Mouse (Mus musculus) C2C12 (cell line): ENCODE measurements around the gene Nfib. TPM values are rescaled to one million over a fixed set of nuclear protein-coding genes. Genes with fewer than 3 reads are reported as not detected.

Experiments used
- H3K27me3 ChIP-seq: one replicate; pipeline ENCODE4 v1.6.1; 2011; ENCODE audit not compliant: control insufficient read depth, insufficient read depth, insufficient read length
- H3K36me3 ChIP-seq: one replicate; pipeline ENCODE4 v1.6.1; 2011; ENCODE audit not compliant: control insufficient read depth, insufficient read depth
- H3K4me3 ChIP-seq: one replicate; pipeline ENCODE4 v1.5.1; 2011; ENCODE audit warnings: mild to moderate bottlenecking, control low read depth; ENCODE audit not compliant: poor library complexity, insufficient read depth, severe bottlenecking
- H3K79me2 ChIP-seq: one replicate; pipeline ENCODE4 v1.6.1; 2011; ENCODE audit not compliant: control insufficient read depth, insufficient read depth
- H3K79me3 ChIP-seq: one replicate; pipeline ENCODE4 v1.6.1; 2011; ENCODE audit warnings: low read depth, control low read depth
- H3ac ChIP-seq: one replicate; pipeline ENCODE3; 2011; ENCODE audit warnings: low read depth; ENCODE audit not compliant: control insufficient read depth, insufficient read length
- CEBPB ChIP-seq: IDR thresholded peaks from one replicate; pipeline ENCODE4 v1.6.1; 2011; ENCODE audit warnings: low read depth, mild to moderate bottlenecking, control low read depth, moderate library complexity
- CTCF ChIP-seq: IDR thresholded peaks from one replicate; pipeline ENCODE4 v1.5.1; 2011; ENCODE audit not compliant: control insufficient read depth, insufficient read depth, insufficient read length
- FOSL1 ChIP-seq: IDR thresholded peaks from one replicate; pipeline ENCODE4 v1.8.0; 2011; ENCODE audit warnings: mild to moderate bottlenecking, low read length; ENCODE audit not compliant: poor library complexity, insufficient read depth, severe bottlenecking
- MAX ChIP-seq: IDR thresholded peaks from one replicate; pipeline ENCODE4 v1.6.1; 2011; ENCODE audit warnings: mild to moderate bottlenecking, control low read depth
- MYOD1 ChIP-seq: IDR thresholded peaks from one replicate; pipeline ENCODE4 v1.6.1; 2011; ENCODE audit warnings: low read depth; ENCODE audit not compliant: control insufficient read depth, insufficient read length
- MYOG ChIP-seq: IDR thresholded peaks from one replicate; pipeline ENCODE4 v1.6.1; 2011; ENCODE audit not compliant: control insufficient read depth, insufficient read length; ENCODE audit errors: extremely low read depth
- USF1 ChIP-seq: IDR thresholded peaks from one replicate; pipeline ENCODE4 v1.6.1; 2011; ENCODE audit warnings: low read depth, mild to moderate bottlenecking, control low read depth, moderate library complexity
- polyA plus RNA-seq: library from polyadenylated mRNA; unstranded; fragments of >200 nt; fragmentation: generic; extraction: Trizol; gene quantifications from one replicate; pipeline ENCODE4 v1.2.1, GENCODE M21; 2012; ENCODE audit warnings: missing spikeins

Nfib gene
- polyA plus RNA-seq, 1 experiment: 5.1 TPM

- Histone ChIP-seq H3ac (no peak overlapping the region), H3K36me3 (no peaks in the 10 kb centered on the region), H3K79me3 (no peaks in the 10 kb centered on the region), H3K4me3 (no peak overlapping the region), H3K27me3 (no peaks in the 10 kb centered on the region), H3K79me2 (no peaks in the 10 kb centered on the region)
- no peak for TF ChIP-seq MYOD1
Observed at GRCm38 (mm10) chr4:82617257-82617656, 88.3 kb downstream of the Nfib start.

DNA sequence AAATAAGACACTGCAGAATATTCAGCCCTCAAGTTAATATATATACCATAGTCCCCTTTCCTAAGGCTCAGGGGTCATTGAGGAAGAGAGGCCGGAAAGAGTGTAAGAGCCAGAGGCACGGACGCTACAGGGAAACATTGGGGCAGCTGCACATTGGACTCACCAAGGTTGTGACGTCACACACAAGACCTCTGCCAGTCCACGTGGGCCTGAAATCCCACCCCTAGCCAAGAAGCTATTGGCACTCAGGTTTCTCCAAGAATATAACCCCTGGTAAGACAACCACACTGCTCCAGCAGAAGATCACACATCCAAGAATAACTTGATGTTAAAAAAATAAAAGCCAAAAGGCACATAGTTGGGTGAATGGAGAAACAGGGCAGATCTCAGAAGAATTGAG, 89.8 kb downstream of the Nfib start:
- no peaks in the 10 kb centered on the region for H3K27me3 ChIP-seq
- H3K4me3 ChIP-seq: no peak overlapping the region
- TF ChIP-seq CTCF: no peak
- TF ChIP-seq FOSL1: no peak
- TF ChIP-seq MYOD1: no peak
- no peak for TF ChIP-seq MAX
- TF ChIP-seq MYOG: no peak
- no peak for TF ChIP-seq USF1
- TF ChIP-seq CEBPB: no peak
- H3K36me3 ChIP-seq: no peaks in the 10 kb centered on the region
- H3K79me2 ChIP-seq: no peaks in the 10 kb centered on the region
- H3K79me3 ChIP-seq: no peaks in the 10 kb centered on the region
- no peak overlapping the region for H3ac ChIP-seq

GRCm38 (mm10) chr4:82614466-82614805, 91.1 kb downstream of the Nfib start:
- H3K36me3 ChIP-seq: no peaks in the 10 kb centered on the region

GRCm38 (mm10) chr4:82613606-82614465, 91.7 kb downstream of the Nfib start:
- H3K79me2 ChIP-seq: no peaks in the 10 kb centered on the region
- H3K27me3 ChIP-seq: no peaks in the 10 kb centered on the region
- no peaks in the 10 kb centered on the region for H3K79me3 ChIP-seq
- TF ChIP-seq USF1 (no peak), FOSL1 (no peak), CEBPB (no peak), MYOD1 (no peak), MAX (no peak), CTCF (no peak)
- H3K4me3 ChIP-seq: no peak overlapping the region
- H3K36me3 ChIP-seq: no peaks in the 10 kb centered on the region
- no peak overlapping the region for H3ac ChIP-seq

More at GRCm38 (mm10) chr4:82614466-82614805, 91.1 kb downstream of the Nfib start:
- H3K4me3 ChIP-seq: no peak overlapping the region
- H3K27me3 ChIP-seq: no peaks in the 10 kb centered on the region
- no peak overlapping the region for H3ac ChIP-seq
- TF ChIP-seq FOSL1: no peak
- no peak for TF ChIP-seq CEBPB
- TF ChIP-seq MYOG: no peak
- TF ChIP-seq MAX: no peak
- TF ChIP-seq USF1: no peak
- no peaks in the 10 kb centered on the region for H3K79me3 ChIP-seq
- H3K79me2 ChIP-seq: no peaks in the 10 kb centered on the region

DNA sequence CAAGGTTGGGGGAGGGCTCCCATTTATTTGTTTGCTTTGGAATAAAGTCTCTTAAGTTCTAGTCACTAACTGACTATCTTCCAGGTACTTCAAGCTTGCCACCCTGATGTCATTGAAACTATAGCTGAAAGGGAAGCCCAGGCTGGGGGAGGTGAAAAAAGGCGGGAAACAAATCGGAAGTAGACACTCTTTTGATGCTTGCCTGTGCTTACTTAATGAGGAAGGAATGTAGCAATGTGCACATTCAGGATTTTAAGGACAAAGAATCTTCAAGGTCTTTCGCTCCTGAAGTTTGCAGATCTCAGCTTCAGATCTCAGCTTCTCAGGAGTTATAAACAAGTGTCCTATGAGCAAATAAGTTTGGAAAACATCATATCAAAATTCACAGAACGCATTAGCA, 95.9 kb downstream of the Nfib start:
- H3K36me3 ChIP-seq: no peaks in the 10 kb centered on the region
- H3K79me3 ChIP-seq: no peaks in the 10 kb centered on the region
- H3K4me3 ChIP-seq: no peak overlapping the region
- H3K27me3 ChIP-seq: no peaks in the 10 kb centered on the region
- no peaks in the 10 kb centered on the region for H3K79me2 ChIP-seq
- no peak for TF ChIP-seq FOSL1
- TF ChIP-seq USF1: no peak
- TF ChIP-seq CEBPB: no peak
- TF ChIP-seq MYOD1: no peak
- TF ChIP-seq MAX: no peak
- TF ChIP-seq MYOG: no peak
- no peak for TF ChIP-seq CTCF
- H3ac ChIP-seq: no peak overlapping the region

GRCm38 (mm10) chr4:82608768-82609610, 96.6 kb downstream of the Nfib start:
- TF ChIP-seq FOSL1 (no peak), CEBPB (no peak), CTCF (no peak), MAX (no peak), MYOD1 (no peak), USF1 (no peak), MYOG (no peak)

More at GRCm38 (mm10) chr4:82608768-82609610, 96.6 kb downstream of the Nfib start:
- H3K79me2 ChIP-seq: no peaks in the 10 kb centered on the region
- H3K36me3 ChIP-seq: no peaks in the 10 kb centered on the region
- H3K27me3 ChIP-seq: no peaks in the 10 kb centered on the region
- H3K79me3 ChIP-seq: no peaks in the 10 kb centered on the region
- H3ac ChIP-seq: no peak overlapping the region
- no peak overlapping the region for H3K4me3 ChIP-seq
